Mouse (Mus musculus) forebrain, embryonic 13.5 days (tissue): Measurements from ENCODE around the gene Jmjd6. TPM values are rescaled to one million over a fixed set of nuclear protein-coding genes. Genes with fewer than 3 reads are reported as not detected.
A peak's percentile ranks its signal among the peaks of the same experiment; 100 is the strongest.
"Not testable (repeated sequence)": the region's sequence is repeated elsewhere in the genome, so short reads cannot be mapped to it uniquely, and the experiment has no call there.

Source experiments
- ATAC-seq: fragments of 200-750 bp; cut with Nextera tagmentation; 2 replicates; pipeline ENCODE4 v1.8.0; 2017
- H3K27ac ChIP-seq: fragments of 300-500 bp; sonication (generic); 2 replicates; pipeline ENCODE4 v1.5.1; 2015; ENCODE audit warnings: inconsistent platforms, mild to moderate bottlenecking, moderate library complexity
- H3K27me3 ChIP-seq: fragments of 300-500 bp; sonication (generic); 2 replicates; pipeline ENCODE4 v1.6.1; 2015; ENCODE audit warnings: mild to moderate bottlenecking, inconsistent platforms
- H3K36me3 ChIP-seq: fragments of 300-500 bp; sonication (generic); 2 replicates; pipeline ENCODE4 v1.6.1; 2015; ENCODE audit warnings: mild to moderate bottlenecking, inconsistent platforms; ENCODE audit not compliant: poor library complexity, severe bottlenecking
- H3K4me1 ChIP-seq: fragments of 300-500 bp; sonication (generic); 2 replicates; pipeline ENCODE4 v1.6.1; 2015; ENCODE audit warnings: inconsistent platforms
- H3K4me2 ChIP-seq: fragments of 300-500 bp; sonication (generic); 2 replicates; pipeline ENCODE4 v1.6.1; 2015; ENCODE audit warnings: inconsistent platforms, mild to moderate bottlenecking, moderate library complexity
- H3K4me3 ChIP-seq: fragments of 300-500 bp; sonication (generic); 2 replicates; pipeline ENCODE4 v1.5.1; 2015; ENCODE audit warnings: mild to moderate bottlenecking, inconsistent platforms
- H3K9ac ChIP-seq: fragments of 300-500 bp; sonication (generic); 2 replicates; pipeline ENCODE4 v1.6.1; 2015; ENCODE audit warnings: mild to moderate bottlenecking, inconsistent platforms
- H3K9me3 ChIP-seq: fragments of 300-500 bp; sonication (generic); replicated peaks from 2 replicates; pipeline ENCODE4 v1.6.1; 2016; ENCODE audit warnings: inconsistent platforms
- WGBS: fragments of 180-500 bp; shearing (Covaris S2); methylation state at CpG from one replicate; pipeline ENCODE4 v1.1.7; 2015; 5-methylcytosine and 5-hydroxymethylcytosine counted together
- polyA plus RNA-seq: library from polyadenylated mRNA; unstranded; fragments of >200 nt; fragmentation: Nextera tagmentation; extraction: Ambion mirVana; gene quantifications from 2 replicates; pipeline ENCODE4 v1.2.1, GENCODE M21; 2015

Jmjd6 gene
- polyA plus RNA-seq, 1 experiment from 2014 or later = 77.7 TPM

DNA sequence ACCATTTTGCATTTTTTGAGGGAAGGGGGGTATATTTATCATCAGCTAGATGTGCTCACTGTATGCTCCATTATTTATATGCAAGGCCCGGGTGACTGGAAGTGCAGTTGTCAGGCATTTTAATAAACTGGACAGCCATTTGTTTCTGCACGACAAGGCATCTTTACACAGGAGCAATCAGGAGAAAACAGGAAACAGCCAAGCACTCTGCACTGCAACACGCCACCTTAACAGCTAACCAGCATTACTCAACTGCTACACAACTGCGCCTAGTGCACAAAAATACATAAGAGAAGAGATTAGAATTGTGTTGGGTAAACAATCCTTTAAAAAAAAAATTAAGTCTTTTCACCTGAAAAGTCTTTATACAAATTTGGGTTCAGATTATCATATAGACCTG, 6.8 kb upstream of the Jmjd6 start:
- Histone ChIP-seq H3K9me3 (no peaks in the 10 kb centered on the region), H3K4me1 (peaks cover 42% of the 10 kb centered on the region), H3K27me3 (no peaks in the 10 kb centered on the region), H3K4me3 (peak overlapping the region; percentile 97), H3K9ac (no peak overlapping the region; the same call in 1 of the 2 replicates), H3K36me3 (peaks cover 36% of the 10 kb centered on the region), H3K27ac (no peak overlapping the region), H3K4me2 (peak overlapping the region; percentile 82)
- no peak for ATAC-seq
- 58% methylated on average over 4 of the region's 4 CpGs for WGBS

DNA sequence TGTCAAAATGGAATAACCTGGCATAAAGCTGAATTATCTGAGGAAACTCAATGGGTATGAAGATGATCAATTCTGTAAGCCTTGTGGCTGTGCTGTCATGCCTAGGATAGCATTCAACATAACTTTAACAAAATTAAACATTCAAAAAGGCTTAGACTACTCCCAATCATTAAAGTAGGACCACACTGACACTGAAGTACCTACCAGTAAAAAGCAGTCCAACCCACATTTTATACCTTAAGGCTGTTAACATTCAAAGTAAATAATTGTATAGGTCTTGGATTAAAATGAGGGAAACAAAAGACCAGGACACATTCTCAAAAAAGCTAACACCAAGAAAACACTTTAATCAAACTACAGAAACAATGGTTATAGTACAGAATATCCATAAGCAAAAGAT, 6.3 kb upstream of the Jmjd6 start:
- H3K4me2 ChIP-seq = peak overlapping the region; percentile 16
- H3K4me1 ChIP-seq = peaks cover 39% of the 10 kb centered on the region
- no peaks in the 10 kb centered on the region for H3K9me3 ChIP-seq
- H3K27ac ChIP-seq = no peak overlapping the region
- ATAC-seq = no peak
- H3K27me3 ChIP-seq = no peaks in the 10 kb centered on the region
- H3K36me3 ChIP-seq = peaks cover 36% of the 10 kb centered on the region
- H3K9ac ChIP-seq = no peak overlapping the region
- no peak overlapping the region for H3K4me3 ChIP-seq

DNA sequence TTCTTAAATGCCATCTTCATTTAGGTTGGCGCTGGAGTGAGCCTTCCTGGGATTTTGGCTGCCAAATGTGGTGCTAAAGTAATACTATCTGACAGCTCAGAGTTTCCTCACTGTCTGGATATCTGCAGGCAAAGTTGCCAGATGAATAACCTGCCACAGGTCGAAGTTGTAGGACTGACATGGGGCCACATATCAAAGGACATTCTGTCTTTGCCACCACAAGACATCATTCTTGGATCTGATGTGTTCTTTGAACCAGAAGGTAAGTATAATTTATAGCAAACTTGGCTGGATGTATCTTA, 5.6 kb upstream of the Jmjd6 start:
- H3K4me2 ChIP-seq, ATAC-seq, H3K9me3 ChIP-seq, H3K9ac ChIP-seq, H3K4me3 ChIP-seq, H3K27ac ChIP-seq, H3K27me3 ChIP-seq: not testable (repeated sequence)
- H3K4me1 ChIP-seq = peaks cover 39% of the 10 kb centered on the region
- WGBS = 75% methylated on average over 2 of the region's 2 CpGs
- peaks cover 36% of the 10 kb centered on the region for H3K36me3 ChIP-seq

DNA sequence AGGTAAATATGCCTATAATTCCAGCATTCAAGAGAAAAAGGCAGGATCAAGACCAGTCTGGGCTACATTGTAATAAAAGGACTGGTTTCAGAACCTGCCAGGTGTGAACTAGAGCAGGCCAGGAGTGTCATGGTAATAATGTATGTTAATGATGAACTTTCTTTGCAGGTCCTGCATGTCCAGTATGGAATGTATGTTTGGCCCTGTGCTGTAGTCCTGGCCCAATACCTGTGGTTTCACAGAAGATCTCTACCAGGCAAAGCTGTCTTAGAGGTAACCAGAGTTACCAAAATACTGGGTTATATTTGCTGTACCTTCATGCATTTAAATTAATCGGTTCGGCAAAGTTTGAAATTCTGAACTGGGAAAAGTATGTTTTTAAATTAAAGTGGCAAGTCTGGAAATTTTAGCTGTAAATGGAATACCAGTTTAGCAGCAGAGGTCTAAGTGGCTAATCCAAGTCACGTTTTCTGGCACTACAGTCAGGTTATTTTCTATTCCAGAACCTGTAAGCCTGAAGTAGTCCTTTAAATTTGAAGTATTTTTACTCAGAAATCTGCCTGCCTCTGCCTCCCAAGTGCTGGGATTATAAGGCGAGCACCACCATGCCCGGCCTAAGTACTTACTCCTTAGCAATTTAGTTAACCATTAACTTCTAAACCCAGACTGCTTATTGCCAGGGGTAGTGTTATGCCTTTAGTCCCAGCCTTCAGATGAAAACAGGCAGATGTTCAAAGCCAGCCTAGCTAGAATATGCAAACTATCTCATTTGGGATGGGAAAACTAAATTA, 5.0 kb upstream of the Jmjd6 start:
- Histone ChIP-seq H3K36me3 (peaks cover 36% of the 10 kb centered on the region), H3K4me1 (peaks cover 40% of the 10 kb centered on the region)
- 82% methylated on average over 5 of the region's 5 CpGs for WGBS

DNA sequence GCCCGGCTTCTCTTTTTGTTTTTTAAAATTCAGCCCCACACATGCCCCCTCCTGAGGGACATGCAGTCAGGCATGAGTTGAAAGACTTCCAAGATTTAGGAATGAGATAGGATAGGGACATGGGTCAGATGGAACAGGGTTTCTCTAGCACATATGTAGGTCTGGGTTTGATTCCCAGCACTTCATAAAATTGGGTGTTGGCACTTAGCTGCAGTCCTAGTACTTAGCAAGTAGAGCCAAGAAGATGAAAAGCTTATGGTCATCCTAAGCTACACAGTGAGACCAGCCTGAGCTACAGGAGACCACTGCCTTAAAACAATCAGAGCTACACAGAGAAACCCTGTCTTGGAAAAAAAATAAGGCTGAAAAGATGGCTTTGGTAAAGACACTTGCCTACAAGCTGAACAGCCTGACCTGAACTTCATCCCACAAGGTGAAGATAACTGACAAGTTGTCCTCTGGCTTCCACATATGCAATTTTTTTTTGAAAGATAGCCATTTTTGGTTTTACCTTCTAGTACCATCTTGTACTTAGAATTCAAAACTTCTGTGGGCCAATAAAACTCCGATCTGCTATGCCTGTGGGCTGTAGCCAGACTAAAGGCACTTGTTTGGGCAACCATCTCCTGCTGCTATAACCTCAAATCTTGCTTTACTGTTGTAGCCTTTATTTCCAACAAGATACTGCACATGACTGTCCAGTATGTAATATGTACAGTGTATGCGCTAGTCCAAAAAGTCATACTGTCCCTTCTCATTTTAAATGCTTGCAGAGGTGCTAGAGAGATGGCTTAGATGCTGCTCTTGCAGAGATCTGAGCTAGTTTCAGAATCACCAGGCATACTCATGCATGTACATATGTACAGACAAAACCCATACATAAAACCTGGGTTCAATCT, 4.2 kb upstream of the Jmjd6 start:
- H3K9me3 ChIP-seq = no peaks in the 10 kb centered on the region
- H3K36me3 ChIP-seq = peaks cover 36% of the 10 kb centered on the region
- H3K4me2 ChIP-seq = no peak overlapping the region
- H3K27me3 ChIP-seq = no peaks in the 10 kb centered on the region
- peaks cover 40% of the 10 kb centered on the region for H3K4me1 ChIP-seq
- H3K9ac ChIP-seq = no peak overlapping the region
- WGBS = 87% methylated on average over 3 of the region's 3 CpGs
- H3K4me3 ChIP-seq = no peak overlapping the region
- no peak for ATAC-seq
- no peak overlapping the region for H3K27ac ChIP-seq

More for the DNA sequence above, 5.0 kb upstream of the Jmjd6 start:
- Histone ChIP-seq H3K9me3 (no peaks in the 10 kb centered on the region), H3K27me3 (no peaks in the 10 kb centered on the region), H3K9ac (no peak overlapping the region), H3K27ac (no peak overlapping the region), H3K4me3 (no peak overlapping the region), H3K4me2 (no peak overlapping the region)
- no peak for ATAC-seq

DNA sequence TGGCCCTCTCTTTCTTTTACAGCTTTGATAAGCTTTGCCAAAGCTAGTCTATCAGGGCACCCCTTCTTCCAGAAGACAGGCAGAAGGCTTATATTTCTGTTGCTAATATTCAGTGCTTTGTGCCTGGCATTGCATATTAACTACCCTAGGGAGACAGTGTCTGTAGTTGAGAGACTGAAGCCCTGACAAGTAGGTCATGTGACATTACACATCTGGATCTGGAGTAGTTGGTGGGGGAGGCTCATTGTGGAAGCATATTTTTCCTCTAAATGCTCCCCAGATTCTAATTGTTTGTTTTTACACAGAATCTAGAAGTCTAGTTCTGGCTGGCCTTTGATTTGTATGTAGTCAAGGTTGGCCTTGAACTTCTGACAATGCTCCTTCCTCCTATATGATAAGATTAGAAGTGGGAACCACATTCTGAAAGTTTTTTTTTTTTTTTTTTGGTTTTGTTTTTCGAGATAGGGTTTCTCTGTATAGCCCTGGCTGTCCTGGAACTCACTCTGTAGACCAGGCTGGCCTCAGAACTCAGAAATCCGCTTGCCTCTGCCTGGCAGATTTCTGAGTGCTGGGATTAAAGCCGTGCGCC, 3.4 kb upstream of the Jmjd6 start:
- Histone ChIP-seq H3K9me3 (no peaks in the 10 kb centered on the region), H3K27ac (0 out of 2 replicates have a peak overlapping the region, but pooled peaks have one; percentile 8), H3K9ac (no peak overlapping the region), H3K27me3 (no peaks in the 10 kb centered on the region), H3K4me2 (no peak overlapping the region), H3K4me1 (peaks cover 45% of the 10 kb centered on the region), H3K4me3 (no peak overlapping the region), H3K36me3 (peaks cover 36% of the 10 kb centered on the region)
- 71% methylated on average over 4 of the region's 4 CpGs for WGBS
- ATAC-seq = no peak

DNA sequence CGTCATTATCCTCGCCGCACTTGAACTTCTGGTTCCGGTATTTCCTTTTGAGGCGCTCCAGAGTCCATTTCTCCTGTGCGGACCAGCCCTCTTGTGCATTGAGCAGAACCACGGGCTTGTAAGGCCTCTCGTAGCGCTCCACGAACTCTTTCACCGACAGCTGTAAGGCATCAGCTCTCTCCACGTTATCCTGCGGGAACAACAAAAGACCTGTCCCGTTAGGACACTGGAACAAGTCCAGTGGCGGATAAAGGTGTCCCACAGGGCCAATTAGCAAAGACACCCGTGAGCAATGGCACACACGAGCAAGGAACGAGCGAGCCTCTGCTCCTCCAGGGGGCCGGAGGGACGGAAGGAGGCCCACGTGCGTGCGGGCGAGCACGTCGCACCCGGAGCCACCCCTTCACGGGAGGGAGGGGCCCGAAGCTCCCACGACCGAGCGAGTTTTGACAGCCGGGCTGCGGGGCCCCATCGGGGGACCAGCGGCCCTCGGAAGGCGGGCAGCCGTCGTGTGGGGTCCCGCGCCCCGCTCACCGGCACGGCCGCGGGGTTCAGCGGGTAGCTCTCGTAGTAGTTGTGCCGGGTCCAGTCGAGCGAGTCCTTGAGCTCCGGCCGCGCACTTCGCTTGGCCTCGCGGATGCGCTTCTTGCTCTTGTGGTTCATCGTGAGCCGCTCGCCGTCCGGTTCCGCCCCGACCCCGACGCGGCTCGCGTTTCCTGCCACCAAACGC, 553 bp downstream of the Jmjd6 start:
- Histone ChIP-seq H3K27ac (peak overlapping the region; percentile 98), H3K4me3 (peak overlapping the region; percentile 83), H3K9me3 (no peaks in the 10 kb centered on the region), H3K4me1 (peaks cover 46% of the 10 kb centered on the region), H3K4me2 (peak overlapping the region; percentile 89), H3K9ac (peak overlapping the region; percentile 89), H3K27me3 (no peaks in the 10 kb centered on the region), H3K36me3 (peaks cover 41% of the 10 kb centered on the region)
- peak; percentile 73 for ATAC-seq
- under 1% methylated on average over 70 of the region's 73 CpGs for WGBS

DNA sequence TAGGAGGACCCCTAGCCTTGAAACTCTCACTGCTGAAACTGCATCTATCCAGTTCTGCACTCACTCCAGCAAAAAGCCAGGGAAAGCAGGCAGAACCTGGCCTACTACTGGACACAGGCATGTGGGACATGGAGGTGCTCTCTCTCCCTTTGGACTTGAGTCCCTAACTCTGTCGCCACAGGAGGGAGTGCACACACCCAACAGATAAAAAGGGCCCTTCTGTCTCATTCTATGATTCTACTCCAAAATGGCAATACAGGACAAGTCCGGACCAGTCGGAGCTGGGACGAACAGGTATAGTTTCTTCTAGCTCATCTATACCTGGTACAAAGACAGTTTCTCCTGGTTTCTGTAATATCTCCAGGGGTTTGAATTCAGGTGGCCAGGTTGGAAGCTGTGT, 2.5 kb downstream of the Jmjd6 start:
- H3K36me3 ChIP-seq = peaks cover 54% of the 10 kb centered on the region
- peak overlapping the region; percentile 45 for H3K9ac ChIP-seq
- ATAC-seq = no peak
- peak overlapping the region; percentile 83 for H3K4me3 ChIP-seq
- peak overlapping the region; percentile 89 for H3K4me2 ChIP-seq
- peaks cover 39% of the 10 kb centered on the region for H3K4me1 ChIP-seq
- H3K27ac ChIP-seq = no peak overlapping the region
- 90% methylated on average over 4 of the region's 4 CpGs for WGBS
- no peaks in the 10 kb centered on the region for H3K9me3 ChIP-seq
- no peaks in the 10 kb centered on the region for H3K27me3 ChIP-seq

DNA sequence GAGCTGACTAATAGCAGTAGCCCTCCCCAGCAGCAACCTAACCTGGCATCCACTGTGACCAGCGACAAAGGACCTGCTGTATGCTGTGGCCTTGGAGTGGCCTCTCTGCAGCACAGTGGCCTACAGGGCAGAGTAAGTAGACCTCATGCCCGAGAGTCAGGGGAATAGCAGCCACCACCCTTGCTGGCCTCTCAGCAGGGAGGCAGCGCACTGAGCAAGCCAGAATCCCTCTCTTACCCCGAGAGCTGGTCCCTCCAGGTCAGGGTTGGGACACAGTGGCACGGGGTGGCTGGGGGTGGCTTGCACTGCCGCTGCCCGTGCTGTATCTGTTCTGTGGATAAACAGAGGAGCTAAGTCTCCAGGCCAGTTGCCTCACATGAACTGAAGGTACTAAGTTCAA, 3.6 kb downstream of the Jmjd6 start:
- Histone ChIP-seq H3K4me3 (no peak overlapping the region), H3K36me3 (peaks cover 65% of the 10 kb centered on the region), H3K4me1 (peaks cover 37% of the 10 kb centered on the region), H3K9me3 (no peaks in the 10 kb centered on the region), H3K4me2 (no peak overlapping the region), H3K9ac (no peak overlapping the region), H3K27me3 (no peaks in the 10 kb centered on the region), H3K27ac (no peak overlapping the region)
- WGBS = 82% methylated on average over 7 of the region's 7 CpGs
- no peak for ATAC-seq

DNA sequence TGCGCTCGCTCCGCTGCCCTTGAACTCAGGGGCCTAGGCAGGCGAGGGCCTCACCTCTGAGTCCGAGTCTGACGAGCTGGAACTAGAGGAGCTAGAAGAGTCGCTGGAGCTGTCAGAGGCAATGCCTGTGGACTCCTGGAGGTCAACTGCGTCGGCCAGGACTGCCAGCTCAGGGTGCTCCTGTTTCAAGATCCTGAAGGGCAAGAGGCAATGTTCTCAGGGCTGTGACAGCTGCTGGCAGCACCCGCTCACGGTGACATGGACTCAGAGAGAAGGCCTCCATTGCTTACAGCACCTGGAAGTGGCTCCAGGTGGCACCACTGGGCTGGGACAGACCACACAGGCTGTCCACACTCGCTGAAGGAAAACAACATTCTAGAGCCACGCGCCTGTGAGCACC, 4.3 kb downstream of the Jmjd6 start:
- no peak overlapping the region for H3K4me3 ChIP-seq
- H3K9ac ChIP-seq = no peak overlapping the region
- no peak overlapping the region for H3K4me2 ChIP-seq
- no peak overlapping the region for H3K27ac ChIP-seq
- ATAC-seq = no peak
- H3K9me3 ChIP-seq = no peaks in the 10 kb centered on the region
- H3K36me3 ChIP-seq = peaks cover 72% of the 10 kb centered on the region
- H3K27me3 ChIP-seq = no peaks in the 10 kb centered on the region
- 91% methylated on average over 14 of the region's 14 CpGs for whole genome bisulfite sequencing
- H3K4me1 ChIP-seq = peaks cover 30% of the 10 kb centered on the region

DNA sequence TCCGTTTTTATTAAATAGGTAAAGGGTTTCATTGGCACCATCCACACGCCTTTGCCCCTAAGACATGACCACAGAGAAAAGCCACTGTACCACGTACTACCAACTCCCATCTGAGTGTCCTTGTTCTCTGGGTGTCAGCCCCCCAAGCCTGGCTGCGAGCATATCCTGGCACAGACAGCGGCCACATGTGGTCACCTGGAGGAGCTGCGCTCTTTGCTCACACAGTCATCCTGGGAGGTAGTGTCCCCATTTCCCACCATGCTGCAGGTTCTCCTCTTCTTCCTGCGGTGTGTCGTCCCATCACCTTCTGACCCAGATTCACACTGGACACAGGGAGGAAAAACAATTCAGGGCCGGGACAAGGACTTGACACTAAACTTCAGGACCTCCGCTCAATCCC, 5.8 kb downstream of the Jmjd6 start:
- no peaks in the 10 kb centered on the region for H3K9me3 ChIP-seq
- no peak overlapping the region for H3K9ac ChIP-seq
- no peaks in the 10 kb centered on the region for H3K27me3 ChIP-seq
- 94% methylated on average over 10 of the region's 10 CpGs for WGBS
- H3K4me2 ChIP-seq = no peak overlapping the region
- peaks cover 38% of the 10 kb centered on the region for H3K4me1 ChIP-seq
- H3K27ac ChIP-seq = no peak overlapping the region
- ATAC-seq = no peak
- H3K36me3 ChIP-seq = peaks cover 85% of the 10 kb centered on the region
- H3K4me3 ChIP-seq = no peak overlapping the region

DNA sequence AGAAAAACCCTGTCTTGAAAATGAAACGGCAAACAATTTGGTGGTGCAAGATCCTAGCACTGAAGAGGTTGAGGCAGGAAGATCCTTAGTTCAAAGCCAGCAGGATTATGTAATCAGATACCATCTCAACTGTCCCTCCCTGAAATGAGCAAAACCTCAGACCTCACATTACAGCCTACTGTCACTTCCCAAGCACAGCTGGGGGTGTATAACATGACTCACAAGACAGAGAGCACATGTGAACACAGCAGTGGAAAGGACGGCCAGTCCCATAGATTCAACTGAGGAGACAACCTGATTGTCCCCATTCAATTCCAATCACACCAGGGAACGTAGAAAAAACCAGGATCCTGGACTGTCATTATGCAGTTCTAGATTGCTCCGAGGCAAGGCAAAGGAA, 7.0 kb downstream of the Jmjd6 start:
- Histone ChIP-seq H3K4me1 (peaks cover 32% of the 10 kb centered on the region), H3K9me3 (no peaks in the 10 kb centered on the region), H3K27ac (no peak overlapping the region), H3K27me3 (no peaks in the 10 kb centered on the region), H3K36me3 (peaks cover 87% of the 10 kb centered on the region), H3K4me2 (no peak overlapping the region), H3K4me3 (no peak overlapping the region), H3K9ac (no peak overlapping the region)
- no peak for ATAC-seq
- WGBS = 97% methylated on average over 4 of the region's 4 CpGs
